Mouse (Mus musculus): ENCODE data around the gene Gpr158.
A peak's percentile ranks its signal among the peaks of the same experiment; 100 is the strongest.
"Not testable (repeated sequence)": the region's sequence is repeated elsewhere in the genome, so short reads cannot be mapped to it uniquely, and the experiment has no call there.

Gpr158 gene

DNA sequence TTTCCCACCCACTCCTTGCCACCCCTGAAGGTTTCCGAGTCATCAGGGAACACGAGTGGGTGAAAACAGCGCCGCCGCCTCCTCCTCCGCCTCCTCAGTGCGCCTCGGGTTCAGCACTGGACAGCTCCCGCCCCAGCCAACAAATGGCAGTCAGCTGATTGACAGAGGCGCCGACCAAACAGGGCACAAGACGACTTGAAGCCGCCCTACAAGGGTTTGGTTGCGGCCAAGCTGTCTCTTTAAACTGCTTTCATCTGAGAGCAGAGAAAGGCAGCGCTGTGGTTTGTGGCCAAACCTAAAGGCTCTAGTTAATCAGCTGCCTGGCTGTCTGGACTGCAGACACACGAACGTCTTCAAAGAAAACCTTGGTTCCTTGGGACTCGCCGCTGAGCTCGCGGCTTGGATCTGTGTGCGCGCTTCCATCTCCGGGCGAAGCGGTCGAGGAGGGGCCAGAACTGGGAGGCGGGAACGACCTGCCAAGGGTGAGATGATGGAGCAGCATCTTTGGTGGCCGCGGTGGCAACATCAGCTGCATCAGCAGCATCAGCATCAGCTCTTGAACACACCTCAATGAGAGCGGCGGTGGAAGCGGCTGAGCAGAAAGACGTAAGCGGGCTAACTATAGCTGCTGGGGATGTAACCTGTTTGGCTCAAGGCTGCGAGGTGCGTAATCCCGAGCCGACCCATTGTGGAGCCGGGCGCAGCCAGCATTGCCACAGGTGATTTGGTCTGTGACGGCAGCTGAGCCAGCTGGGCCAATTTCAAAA lies at the start of gene Gpr158:
TSS of gene Gpr158 (plus strand) at position 198 of the 767 bp plus-strand sequence.
- DNase-seq (ENCODE audit: low read depth, low spot score) = peak; percentile 92

DNA sequence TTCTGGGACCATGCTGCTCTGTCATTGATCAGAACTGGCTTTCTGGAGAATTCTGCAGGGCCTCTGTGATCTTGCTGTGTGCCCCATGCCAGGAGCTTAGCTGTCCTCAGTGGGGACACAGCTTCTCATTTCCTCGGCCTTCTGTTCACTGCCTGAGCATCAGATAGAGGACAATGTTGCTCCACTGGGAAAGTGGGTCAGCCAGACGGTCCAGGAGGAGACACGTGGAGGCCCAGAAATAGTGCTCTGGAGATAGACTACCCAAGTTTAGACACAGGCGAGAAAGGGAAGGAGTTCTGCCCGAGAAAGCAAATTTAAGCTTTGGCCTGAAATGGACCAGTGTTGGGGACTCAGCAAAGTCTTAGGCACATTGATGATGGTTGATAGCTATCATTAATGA lies 23.5 kb upstream of the Gpr158 start:
- no peak for DNase-seq (ENCODE audit: low read depth, low spot score)

DNA sequence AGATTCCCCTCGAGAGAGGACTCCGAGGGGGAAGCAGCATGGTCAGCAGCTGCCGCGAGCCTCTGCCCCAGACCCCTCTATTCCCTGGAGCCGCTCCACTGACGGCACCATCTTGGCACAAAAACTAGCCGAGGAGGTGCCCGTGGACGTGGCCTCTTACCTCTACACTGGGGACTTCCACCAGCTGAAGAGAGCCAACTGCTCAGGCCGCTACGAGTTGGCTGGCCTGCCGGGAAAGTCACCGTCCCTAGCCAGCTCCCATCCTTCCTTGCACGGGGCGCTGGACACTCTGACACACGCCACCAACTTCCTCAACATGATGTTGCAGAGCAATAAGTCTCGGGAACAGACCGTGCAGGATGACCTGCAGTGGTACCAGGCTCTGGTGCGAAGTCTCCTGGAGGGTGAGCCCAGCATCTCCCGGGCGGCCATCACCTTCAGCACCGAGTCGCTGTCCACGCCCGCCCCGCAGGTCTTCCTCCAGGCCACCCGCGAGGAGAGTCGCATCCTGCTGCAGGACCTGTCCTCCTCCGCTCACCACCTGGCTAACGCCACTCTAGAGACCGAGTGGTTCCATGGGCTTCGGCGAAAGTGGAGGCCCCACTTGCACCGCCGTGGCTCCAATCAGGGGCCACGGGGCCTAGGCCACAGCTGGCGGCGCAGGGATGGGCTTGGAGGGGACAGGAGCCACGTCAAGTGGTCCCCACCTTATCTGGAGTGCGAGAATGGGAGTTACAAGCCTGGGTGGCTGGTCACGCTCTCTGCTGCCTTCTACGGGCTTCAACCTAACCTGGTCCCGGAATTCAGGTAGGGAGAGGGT lies 1.2 kb downstream of the Gpr158 start:
- DNase-seq (ENCODE audit: low read depth, low spot score) = peak; percentile 48

DNA sequence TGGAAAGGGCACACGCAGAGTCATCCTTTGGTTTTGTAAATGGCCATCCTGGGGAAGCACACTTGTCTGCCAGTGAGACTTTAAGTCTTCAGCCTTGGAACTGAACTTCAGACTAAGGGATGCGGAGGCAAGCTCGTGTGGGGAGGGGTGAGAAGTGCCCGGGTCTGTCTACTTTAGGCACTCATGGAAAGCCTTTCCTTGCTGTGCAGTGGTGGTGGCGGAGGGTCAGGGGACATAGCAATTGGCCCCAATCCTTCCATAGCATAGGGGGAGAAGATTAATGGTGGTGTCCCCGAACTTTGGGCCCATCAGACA lies 1.8 kb downstream of the Gpr158 start:
- DNase-seq (ENCODE audit: low read depth, low spot score) = no peak

DNA sequence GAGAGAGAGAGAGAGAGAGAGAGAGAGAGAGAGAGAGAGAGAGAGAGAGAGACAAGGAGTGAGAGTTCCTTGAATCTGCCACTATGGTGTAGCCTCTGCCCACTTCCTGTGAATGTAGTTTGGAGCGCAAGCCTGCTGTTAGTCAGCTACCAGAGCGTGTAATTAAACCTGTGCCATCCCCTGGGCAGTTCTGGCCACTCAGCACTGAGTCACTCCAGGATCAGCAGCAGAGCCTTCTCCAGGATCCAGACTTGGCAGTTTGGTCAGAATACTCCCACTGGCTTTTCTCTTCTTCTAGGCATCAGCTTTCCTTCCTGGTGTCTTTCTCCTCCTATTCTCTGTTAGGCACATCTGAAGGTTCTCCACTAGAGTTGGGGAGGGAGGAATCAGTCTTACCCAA lies 2.2 kb downstream of the Gpr158 start:
- no peak for DNase-seq (ENCODE audit: low read depth, low spot score)

DNA sequence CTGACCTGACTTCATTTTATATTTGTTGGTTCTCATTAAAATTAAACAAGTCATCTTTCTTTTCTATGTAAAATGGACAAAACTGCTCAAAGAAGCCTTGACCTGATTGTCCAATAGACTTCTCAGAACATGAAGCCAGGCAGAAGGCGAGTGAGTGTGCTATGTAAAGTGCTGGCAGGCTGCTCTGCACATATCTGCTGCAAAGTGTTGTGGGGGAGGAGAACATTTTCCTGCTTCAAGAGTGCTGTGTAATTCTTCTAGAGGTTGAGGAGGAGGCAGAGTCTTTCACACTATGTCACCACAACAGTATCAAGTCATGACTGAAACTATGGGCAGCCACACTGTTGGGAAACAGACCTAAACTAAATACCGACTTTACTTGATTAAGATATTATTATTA lies 12.2 kb downstream of the Gpr158 start:
- no peak for DNase-seq (ENCODE audit: low read depth, low spot score)

DNA sequence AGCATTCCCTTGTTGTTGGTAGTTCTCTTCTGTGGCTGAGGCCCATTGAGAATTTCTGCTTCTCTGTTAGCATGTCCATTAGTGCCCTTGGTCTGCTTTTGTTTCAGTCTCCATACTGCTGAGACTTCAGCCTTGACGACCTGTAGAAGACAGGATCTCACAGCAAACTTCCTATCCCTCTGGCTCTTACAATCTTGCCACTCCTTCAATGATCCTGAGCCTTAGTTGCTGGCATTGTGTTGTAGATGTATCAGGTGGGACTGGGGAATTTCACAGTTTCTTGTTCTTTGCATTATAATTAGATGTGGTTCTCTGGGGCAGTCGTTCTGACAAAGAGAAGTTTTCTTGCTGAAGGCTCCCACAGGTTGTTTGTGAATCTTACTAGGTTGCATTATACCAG lies 25.4 kb downstream of the Gpr158 start:
- DNase-seq (ENCODE audit: low read depth, low spot score) = no peak

DNA sequence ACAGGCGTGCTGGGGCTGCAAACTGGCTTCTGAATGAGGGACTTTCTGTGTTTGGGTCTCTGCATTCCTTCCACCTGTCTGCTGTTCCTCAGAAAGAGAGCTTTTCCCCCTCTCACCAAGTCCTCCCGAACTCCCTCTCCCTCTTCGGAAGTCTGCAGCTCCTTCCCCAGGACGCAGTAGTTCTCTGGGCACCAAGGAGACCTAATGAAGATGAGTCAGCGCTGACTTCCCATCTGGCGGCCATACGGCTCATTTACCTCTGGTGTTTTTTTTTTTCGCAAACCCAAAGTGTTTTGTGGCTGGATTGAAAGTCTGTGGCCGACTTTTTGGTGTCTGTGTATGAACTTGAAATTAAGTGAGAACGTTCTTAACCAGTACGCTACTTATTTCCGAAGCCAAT lies 30.0 kb downstream of the Gpr158 start:
- no peak for DNase-seq (ENCODE audit: low read depth, low spot score)

DNA sequence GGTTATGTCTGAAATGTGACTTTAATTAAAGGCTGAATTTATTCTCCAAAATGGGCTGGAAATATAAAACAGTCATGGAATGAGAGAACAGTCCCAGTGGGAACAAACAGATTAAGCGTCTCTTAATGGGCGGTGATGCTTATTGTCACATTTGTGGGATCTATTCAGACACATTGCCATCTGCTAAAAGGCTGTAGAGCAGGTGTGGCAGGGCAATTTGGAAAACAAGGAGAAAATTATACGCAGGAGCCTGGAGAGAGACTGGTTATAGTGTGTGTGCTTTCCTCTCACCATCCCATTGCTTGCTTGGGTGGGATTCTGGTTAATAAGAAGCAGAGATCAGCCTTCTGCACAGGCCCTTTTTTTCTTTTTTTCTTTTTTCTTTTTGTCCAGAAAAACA lies 32.3 kb downstream of the Gpr158 start:
- no peak for DNase-seq (ENCODE audit: low read depth, low spot score)

DNA sequence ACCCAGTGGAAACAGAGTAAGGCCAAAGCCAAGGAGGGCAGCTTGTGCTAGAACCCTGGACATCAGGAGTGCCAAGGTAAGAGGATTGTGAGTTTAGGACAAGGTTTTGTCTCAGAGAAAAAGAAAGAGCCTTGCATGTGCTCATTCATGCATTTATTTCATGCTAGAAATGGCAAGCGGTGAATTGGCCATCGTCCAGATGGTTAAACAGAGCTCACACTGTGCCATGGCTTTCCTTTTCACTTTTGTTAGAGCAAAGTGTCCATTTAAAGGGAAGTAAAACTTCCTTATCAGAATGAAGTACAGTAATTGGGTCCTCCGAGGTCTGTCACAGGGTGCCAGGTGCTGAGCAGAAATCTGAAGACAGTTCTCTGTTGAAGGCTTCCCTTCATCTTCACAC lies 38.3 kb downstream of the Gpr158 start:
- no peak for DNase-seq (ENCODE audit: low read depth, low spot score)

DNA sequence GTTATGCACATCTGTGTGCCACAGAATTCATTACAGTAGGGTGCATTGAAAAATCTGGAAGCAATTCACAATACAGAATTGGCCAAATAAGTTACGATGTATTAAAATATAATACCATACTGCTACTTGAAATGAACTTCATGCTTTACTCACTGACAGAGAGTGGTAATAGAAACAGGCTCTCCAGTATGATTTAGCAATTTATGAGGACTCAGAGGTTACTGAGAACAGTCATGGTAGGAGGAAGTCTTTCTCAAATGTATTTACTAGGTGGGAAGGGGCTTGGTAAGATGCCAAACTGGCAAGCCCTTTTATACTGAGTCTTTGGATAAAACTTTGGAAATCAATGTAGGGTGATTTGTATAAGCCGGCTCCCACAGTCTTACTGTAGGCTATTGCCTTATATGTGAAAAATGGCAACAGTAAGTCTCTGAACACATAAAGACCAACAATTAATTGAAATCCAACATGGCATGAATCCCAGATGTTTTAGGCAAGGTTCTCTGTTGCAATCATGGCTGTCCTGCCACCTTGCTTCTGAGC lies 40.2 kb downstream of the Gpr158 start:
- no peak for DNase-seq (ENCODE audit: low read depth, low spot score)

DNA sequence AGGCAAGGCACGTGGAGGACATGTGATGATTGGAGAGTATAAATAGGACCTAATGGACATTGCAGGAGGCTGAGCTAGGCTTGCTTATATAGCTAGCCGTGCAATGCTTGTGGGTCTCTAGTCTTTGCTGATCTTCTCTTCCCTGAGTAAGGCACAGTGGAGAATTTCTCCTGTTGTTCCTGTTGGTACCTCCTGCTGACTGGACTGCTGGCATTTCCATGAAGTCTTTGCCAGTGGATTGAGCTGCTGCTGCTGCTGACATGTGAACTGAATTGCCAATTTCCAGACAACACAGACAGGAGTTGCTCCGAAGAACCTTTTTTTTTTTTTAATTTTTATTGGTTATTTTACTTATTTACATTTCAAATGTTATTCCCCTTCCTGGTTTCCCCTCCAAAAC lies 41.5 kb downstream of the Gpr158 start:
- DNase-seq (ENCODE audit: low read depth, low spot score) = no peak

DNA sequence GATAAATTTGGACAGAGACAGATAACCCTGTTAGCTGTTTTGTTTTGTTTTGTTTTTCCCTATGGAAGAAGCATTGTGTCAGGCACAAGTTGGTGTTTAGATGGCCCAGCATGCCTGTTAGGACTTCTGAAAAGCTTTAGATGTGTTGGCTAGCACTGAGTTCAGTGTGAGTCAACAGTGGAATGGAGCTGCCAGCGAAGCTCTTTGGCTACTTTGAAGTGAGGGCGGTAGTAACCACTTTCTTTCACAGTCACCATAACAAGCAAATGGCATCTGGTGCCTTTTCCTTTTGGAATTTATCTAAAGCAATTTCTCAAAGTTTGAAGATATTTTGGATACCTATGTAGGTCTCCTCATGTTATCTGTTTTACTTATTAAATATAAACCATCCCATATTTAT lies 62.9 kb downstream of the Gpr158 start:
- DNase-seq (ENCODE audit: low read depth, low spot score) = no peak

DNA sequence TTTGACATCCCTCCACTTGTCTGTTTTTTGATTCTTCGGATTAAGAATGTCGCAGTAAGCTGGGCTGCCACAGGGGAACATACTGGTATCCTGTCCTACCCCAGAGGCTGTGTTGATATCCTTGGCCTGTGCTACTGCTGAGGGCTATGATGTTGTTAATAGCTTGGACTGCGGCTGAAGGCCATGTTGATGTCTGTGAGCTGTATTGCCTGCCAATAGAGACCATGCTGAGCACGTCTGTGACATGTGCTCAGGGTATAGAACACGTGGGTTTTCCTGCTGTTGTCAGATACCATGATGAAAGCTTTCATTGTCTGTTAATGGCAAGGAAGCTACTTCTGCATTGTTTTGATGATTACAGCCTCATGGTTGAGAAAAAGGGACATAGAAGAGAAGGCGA lies 63.8 kb downstream of the Gpr158 start:
- DNase-seq (ENCODE audit: low read depth, low spot score) = no peak

DNA sequence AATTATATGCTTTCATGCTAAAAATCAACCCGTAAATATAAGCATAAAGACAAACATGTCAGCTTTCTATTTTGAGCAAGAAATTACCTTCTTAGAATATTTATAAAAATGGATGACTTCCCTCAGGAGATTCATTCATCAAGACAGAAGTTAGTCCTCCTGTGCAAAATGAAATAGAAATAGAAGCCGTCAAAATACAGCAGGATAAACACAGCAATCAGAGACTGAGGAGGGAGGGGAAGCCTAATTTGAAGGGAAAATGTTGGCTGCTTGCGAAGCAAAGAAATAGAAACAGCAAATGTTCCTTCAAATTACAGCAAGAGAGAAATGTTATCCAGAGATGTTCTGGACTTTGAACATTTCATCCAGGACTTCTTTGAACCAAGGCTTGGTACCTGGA lies 72.3 kb downstream of the Gpr158 start:
- DNase-seq (ENCODE audit: low read depth, low spot score) = no peak

DNA sequence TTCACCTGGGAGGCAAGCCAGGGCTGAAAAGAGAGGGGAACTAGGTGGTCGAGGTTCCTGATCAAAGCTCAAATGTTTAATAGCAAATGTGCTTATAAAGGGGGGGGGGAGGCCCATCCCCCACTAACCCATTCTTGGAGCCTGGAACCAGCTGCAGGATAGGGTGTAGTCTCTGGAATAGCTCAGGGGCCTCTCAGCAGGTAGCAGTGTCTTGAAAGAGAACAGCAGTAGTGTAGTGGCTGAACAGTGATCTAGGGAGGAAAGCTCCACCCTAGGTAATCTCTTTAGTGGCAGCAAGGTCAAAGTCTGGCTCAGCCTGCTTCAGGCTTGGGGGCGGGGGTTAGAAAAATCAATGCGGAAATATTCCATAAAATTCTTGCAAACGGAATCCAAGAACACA lies 93.3 kb downstream of the Gpr158 start:
- not testable (repeated sequence) for DNase-seq (ENCODE audit: low read depth, low spot score)

DNA sequence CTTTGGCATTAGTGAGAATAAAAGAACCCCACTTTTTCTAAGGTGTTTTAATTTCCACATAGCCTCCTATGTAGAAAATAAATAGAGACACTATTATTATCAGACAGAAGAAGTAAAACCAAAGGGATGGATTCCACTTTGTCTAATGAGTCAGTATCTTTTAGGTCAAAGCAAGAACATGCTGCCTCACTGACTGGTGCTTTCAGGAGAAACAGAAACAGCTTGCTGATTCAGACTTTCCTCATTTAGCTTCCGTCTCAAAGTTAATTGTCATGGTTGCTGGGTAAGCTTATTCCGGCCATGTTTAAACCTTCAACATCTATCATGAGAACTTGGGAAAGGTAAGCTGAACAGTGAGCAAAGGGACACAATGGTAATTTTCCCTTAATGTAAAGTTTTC lies 107.6 kb downstream of the Gpr158 start:
- no peak for DNase-seq (ENCODE audit: low read depth, low spot score)

DNA sequence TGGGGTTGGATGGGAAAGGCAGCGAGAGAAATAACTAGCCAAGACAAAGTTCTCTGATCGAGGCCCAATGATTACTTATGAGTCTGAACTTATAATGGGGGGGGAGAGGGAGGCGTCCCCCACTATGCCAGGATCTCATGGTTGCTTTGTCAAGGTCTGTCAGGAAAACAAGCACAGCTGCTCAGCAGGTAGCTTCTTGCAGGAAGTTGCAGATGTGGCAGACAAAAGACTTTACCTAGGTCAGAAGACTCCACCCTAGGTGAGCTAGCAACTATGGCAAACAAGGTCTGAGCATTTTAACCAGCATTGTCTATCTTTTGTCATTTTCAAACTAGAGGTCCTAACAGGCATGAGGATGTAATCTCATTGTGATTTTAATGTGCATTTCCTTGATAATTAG lies 129.5 kb downstream of the Gpr158 start:
- no peak for DNase-seq (ENCODE audit: low read depth, low spot score)

DNA sequence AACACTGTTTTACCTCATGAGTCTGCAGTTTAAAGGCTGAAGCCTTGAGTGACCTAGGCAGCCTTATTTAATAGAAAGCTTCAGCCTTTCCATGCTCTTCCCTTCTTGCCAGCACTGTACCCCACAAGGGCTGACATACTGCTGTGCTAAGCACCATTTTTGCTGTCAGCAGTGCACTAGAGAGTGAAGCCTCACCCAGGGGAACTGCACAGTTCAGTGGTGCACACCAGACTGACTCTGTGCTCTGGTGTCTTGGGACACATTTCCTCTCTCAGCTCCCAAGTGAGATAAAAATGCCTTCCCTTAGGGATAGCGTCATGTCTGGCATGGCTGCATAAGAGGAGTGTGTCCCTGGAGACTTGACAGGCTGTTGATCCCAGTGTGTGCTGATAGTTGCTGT lies 130.6 kb downstream of the Gpr158 start:
- no peak for DNase-seq (ENCODE audit: low read depth, low spot score)

DNA sequence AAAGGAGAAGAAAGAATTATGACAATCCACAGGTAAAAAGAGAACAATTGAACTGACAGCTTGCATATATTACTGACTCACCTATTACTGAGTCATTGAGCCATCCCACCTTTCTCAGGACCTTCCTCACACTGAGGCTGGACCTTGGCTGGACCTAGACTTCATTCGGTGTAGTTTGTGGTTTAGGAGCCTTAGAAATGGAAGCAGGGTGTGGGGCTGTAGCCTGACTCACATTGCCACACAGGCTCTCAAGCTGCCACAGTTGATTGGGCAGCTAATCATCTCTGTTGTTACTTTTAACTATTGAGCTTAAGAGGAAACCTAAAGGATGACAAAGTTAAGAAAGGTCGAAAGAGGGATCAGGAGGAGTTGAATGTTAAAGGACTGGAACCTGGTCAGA lies 132.1 kb downstream of the Gpr158 start:
- no peak for DNase-seq (ENCODE audit: low read depth, low spot score)

DNA sequence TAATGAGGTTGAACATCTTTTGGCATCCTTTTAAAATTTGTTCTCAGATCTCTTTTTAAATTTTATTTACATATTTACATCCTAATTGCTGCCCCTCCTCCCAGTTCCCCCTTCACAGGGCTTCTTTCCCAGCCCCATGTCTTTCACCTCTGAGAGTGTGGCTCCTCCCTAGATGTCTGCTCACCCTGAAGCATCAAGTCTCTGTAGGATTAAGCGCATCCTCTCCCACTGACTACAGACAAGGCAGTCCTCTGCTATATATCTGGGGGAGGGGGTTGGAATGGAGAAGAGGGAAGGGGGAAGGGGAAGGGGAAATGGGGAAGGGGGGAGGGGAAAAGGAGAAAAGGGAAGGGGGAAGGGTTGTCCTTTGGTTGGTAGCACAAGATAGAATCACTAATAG lies 140.1 kb downstream of the Gpr158 start:
- DNase-seq (ENCODE audit: low read depth, low spot score) = no peak

DNA sequence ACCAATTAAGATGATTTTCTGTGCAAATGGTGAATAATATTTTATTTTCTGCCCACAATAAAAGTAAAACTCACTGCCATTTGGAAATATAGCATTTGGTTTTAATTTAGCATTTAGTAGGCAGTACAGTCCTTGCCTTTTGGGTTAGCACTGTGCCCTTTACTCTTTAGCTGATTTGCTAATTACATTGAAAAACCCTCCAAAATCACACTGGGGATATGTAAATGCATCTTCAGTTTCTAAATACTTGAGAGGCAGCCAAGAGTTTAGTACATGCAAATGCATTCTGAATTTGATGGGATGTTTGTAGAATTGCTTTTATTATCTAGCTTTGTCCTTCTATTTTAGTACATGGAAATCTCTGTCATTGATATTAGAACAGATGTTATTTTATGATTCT lies 163.4 kb downstream of the Gpr158 start:
- no peak for DNase-seq (ENCODE audit: low read depth, low spot score)

DNA sequence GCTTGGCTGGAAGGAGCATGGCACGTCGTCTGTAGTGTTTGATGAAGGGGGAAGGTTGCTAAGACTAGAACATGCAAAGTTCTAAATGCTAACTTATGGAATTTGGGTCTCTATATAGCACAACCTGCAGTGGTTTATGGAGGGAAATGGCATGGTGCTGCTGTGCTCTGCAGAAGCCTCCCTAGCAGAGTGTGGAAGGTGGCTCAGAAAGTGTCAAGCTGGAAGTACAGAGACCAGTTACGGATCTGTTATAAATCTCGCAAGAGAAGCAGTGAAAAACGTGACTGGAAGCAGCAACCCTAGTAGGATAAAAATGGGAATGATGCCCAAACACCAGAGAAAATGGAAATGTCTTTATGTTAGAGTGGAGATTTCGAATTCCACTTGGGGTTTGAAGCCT lies 251.8 kb downstream of the Gpr158 start:
- DNase-seq (ENCODE audit: low read depth, low spot score) = no peak
